Mouse (Mus musculus) CH12.LX (cell line): ENCODE measurements at regions not wholly inside any gene's neighbourhood (a gene's known extent, or its start where the extent isn't known, plus 50 kb on each side); places are given as distances from the start of the nearest gene placed in this dataset.

Experiments
- DNase-seq: peaks from one replicate; pipeline ENCODE4 v3.0.0-alpha.2; 2013; ENCODE audit errors: extremely low read depth
- H3K27ac ChIP-seq: 2 replicates; pipeline ENCODE4 v1.5.1; 2012; ENCODE audit warnings: low read depth, mild to moderate bottlenecking, control low read depth, moderate library complexity; ENCODE audit not compliant: insufficient read depth
- H3K27me3 ChIP-seq: replicated peaks from 2 replicates; pipeline ENCODE3; 2012; ENCODE audit warnings: inconsistent platforms
- H3K36me3 ChIP-seq, 2 experiments: replicated peaks in 1 of 2; 2 replicates each; pipeline versions ENCODE3 to v1.6.1; 2012; ENCODE audit warnings: inconsistent platforms in 1 of 2, low read length in 1 of 2, mild to moderate bottlenecking in 1 of 2, mixed read lengths in 1 of 2, moderate library complexity in 1 of 2; ENCODE audit not compliant: control insufficient read depth in 1 of 2, insufficient read depth in 1 of 2
- H3K4me1 ChIP-seq, 2 experiments: 2 replicates each; pipeline ENCODE4 v1.6.1; 2012; ENCODE audit warnings: inconsistent platforms in 1 of 2, moderate library complexity in 1 of 2; ENCODE audit not compliant: insufficient read depth in 2 of 2, control insufficient read depth in 1 of 2
- H3K4me2 ChIP-seq: 2 replicates; pipeline ENCODE4 v1.6.1; 2012; ENCODE audit warnings: low read depth, mild to moderate bottlenecking, control low read depth; ENCODE audit not compliant: poor library complexity, insufficient read depth, severe bottlenecking
- H3K4me3 ChIP-seq, 3 experiments: fragments of 150-350 bp in 1 of 3; sonication (generic) in 1 of 3; replicated peaks in 1 of 3; 2 replicates each; pipeline versions ENCODE3 to v1.5.1; 2011 to 2012; ENCODE audit warnings: low read depth in 2 of 3, low read length in 2 of 3, mild to moderate bottlenecking in 2 of 3, moderate library complexity in 2 of 3, control low read depth in 1 of 3, improper control_type of control experiment in 1 of 3, inconsistent platforms in 1 of 3, mixed read lengths in 1 of 3; ENCODE audit not compliant: poor library complexity in 1 of 3
- H3K79me2 ChIP-seq: replicated peaks from 2 replicates; pipeline ENCODE4 v1.6.1; 2012; ENCODE audit warnings: mild to moderate bottlenecking, moderate library complexity; ENCODE audit not compliant: control insufficient read depth, poor library complexity, insufficient read depth, severe bottlenecking; ENCODE audit errors: extremely low read depth
- H3K9ac ChIP-seq: 2 replicates; pipeline ENCODE4 v1.6.1; 2012; ENCODE audit warnings: low read depth, mild to moderate bottlenecking, control low read depth, moderate library complexity; ENCODE audit not compliant: insufficient read depth
- H3K9me3 ChIP-seq: replicated peaks from 2 replicates; pipeline ENCODE3; 2012; ENCODE audit warnings: low read length, inconsistent platforms, mixed read lengths
- BHLHE40 ChIP-seq: IDR thresholded peaks from 2 replicates; pipeline ENCODE4 v1.6.1; 2011; ENCODE audit warnings: mild to moderate bottlenecking, low read depth, low read length, improper control_type of control experiment
- CHD1 ChIP-seq: IDR thresholded peaks from 2 replicates; pipeline ENCODE4 v1.6.1; 2012; ENCODE audit warnings: low read depth, low read length, improper control_type of control experiment, inconsistent platforms
- CHD2 ChIP-seq: IDR thresholded peaks from 2 replicates; pipeline ENCODE4 v1.6.1; 2011; ENCODE audit warnings: low read length, improper control_type of control experiment
- CTCF ChIP-seq, 2 experiments: IDR thresholded peaks in 1 of 2; conservative IDR thresholded peaks in 1 of 2; 2 replicates each; pipeline ENCODE4 v1.5.1; 2011 to 2012; ENCODE audit warnings: low read depth in 2 of 2, low read length in 2 of 2, improper control_type of control experiment in 1 of 2, inconsistent platforms in 1 of 2, mild to moderate bottlenecking in 1 of 2, moderate library complexity in 1 of 2
- ELF1 ChIP-seq: IDR thresholded peaks from 2 replicates; pipeline ENCODE4 v1.6.1; 2014; ENCODE audit warnings: low read depth, mild to moderate bottlenecking, inconsistent platforms, low read length, improper control_type of control experiment
- GABPA ChIP-seq: IDR thresholded peaks from 2 replicates; pipeline ENCODE4 v1.6.1; 2012; ENCODE audit warnings: low read depth, low read length, improper control_type of control experiment, inconsistent platforms; ENCODE audit not compliant: insufficient replicate concordance
- HCFC1 ChIP-seq: IDR thresholded peaks from 2 replicates; pipeline ENCODE4 v1.6.1; 2012; ENCODE audit warnings: low read depth, mild to moderate bottlenecking, inconsistent platforms, low read length, improper control_type of control experiment
- JUN ChIP-seq: IDR thresholded peaks from 2 replicates; pipeline ENCODE4 v1.6.1; 2011; ENCODE audit warnings: low read depth, mild to moderate bottlenecking, low read length, improper control_type of control experiment, moderate library complexity; ENCODE audit not compliant: insufficient read depth
- KAT2A ChIP-seq: IDR thresholded peaks from 2 replicates; pipeline ENCODE4 v1.6.1; 2012; ENCODE audit warnings: low read length, improper control_type of control experiment, inconsistent platforms; ENCODE audit not compliant: insufficient replicate concordance
- MAFK ChIP-seq: IDR thresholded peaks from 2 replicates; pipeline ENCODE4 v1.6.1; 2011; ENCODE audit warnings: low read length, improper control_type of control experiment; ENCODE audit not compliant: insufficient replicate concordance
- MAX ChIP-seq: IDR thresholded peaks from 2 replicates; pipeline ENCODE4 v1.6.1; 2011; ENCODE audit warnings: low read length, improper control_type of control experiment
- MAZ ChIP-seq: IDR thresholded peaks from 2 replicates; pipeline ENCODE4 v1.6.1; 2012; ENCODE audit warnings: low read depth, mild to moderate bottlenecking, inconsistent platforms, low read length, improper control_type of control experiment, moderate library complexity
- MXI1 ChIP-seq: IDR thresholded peaks from 2 replicates; pipeline ENCODE4 v1.6.1; 2011; ENCODE audit warnings: mild to moderate bottlenecking, low read depth, low read length, improper control_type of control experiment
- MYC ChIP-seq: IDR thresholded peaks from 2 replicates; pipeline ENCODE4 v1.6.1; 2011; ENCODE audit warnings: low read depth, mild to moderate bottlenecking, improper control_type of control experiment, low read length
- NELFE ChIP-seq: IDR thresholded peaks from 2 replicates; pipeline ENCODE4 v1.6.1; 2011; ENCODE audit warnings: low read depth, low read length, improper control_type of control experiment
- NRF1 ChIP-seq: IDR thresholded peaks from 2 replicates; pipeline ENCODE4 v1.6.1; 2014; ENCODE audit warnings: low read depth, mild to moderate bottlenecking, inconsistent platforms, low read length, improper control_type of control experiment, moderate library complexity
- PAX5 ChIP-seq: IDR thresholded peaks from 2 replicates; pipeline ENCODE4 v1.6.1; 2012; ENCODE audit warnings: low read length, inconsistent platforms, mixed read lengths
- POLR2AphosphoS2 ChIP-seq: IDR thresholded peaks from 2 replicates; pipeline ENCODE4 v1.6.1; 2011; ENCODE audit warnings: low read depth, low read length, improper control_type of control experiment
- RAD21 ChIP-seq: IDR thresholded peaks from 2 replicates; pipeline ENCODE4 v1.6.1; 2011; ENCODE audit warnings: low read depth, mild to moderate bottlenecking, low read length, improper control_type of control experiment, moderate library complexity
- SMC3 ChIP-seq: IDR thresholded peaks from 2 replicates; pipeline ENCODE4 v1.6.1; 2011; ENCODE audit warnings: low read depth, low read length, improper control_type of control experiment
- TBP ChIP-seq: conservative IDR thresholded peaks from 2 replicates; pipeline ENCODE4 v1.6.1; 2011; ENCODE audit warnings: low read depth, low read length, improper control_type of control experiment
- UBTF ChIP-seq: IDR thresholded peaks from 2 replicates; pipeline ENCODE4 v1.6.1; 2012; ENCODE audit warnings: low read depth, mild to moderate bottlenecking, inconsistent platforms, low read length, improper control_type of control experiment, moderate library complexity
- USF1 ChIP-seq: IDR thresholded peaks from 2 replicates; pipeline ENCODE4 v1.6.1; 2014; ENCODE audit warnings: low read depth, mild to moderate bottlenecking, inconsistent platforms, low read length, improper control_type of control experiment
- USF2 ChIP-seq: conservative IDR thresholded peaks from 2 replicates; pipeline ENCODE4 v1.6.1; 2011; ENCODE audit warnings: low read depth, low read length, improper control_type of control experiment
- ZC3H11A ChIP-seq: IDR thresholded peaks from 2 replicates; pipeline ENCODE4 v1.6.1; 2012; ENCODE audit warnings: low read depth, mild to moderate bottlenecking, inconsistent platforms, low read length, improper control_type of control experiment
- ZKSCAN1 ChIP-seq: IDR thresholded peaks from 2 replicates; pipeline ENCODE4 v1.6.1; 2012; ENCODE audit warnings: low read depth, inconsistent platforms, low read length, improper control_type of control experiment, borderline replicate concordance
- ZMIZ1 ChIP-seq: IDR thresholded peaks from 2 replicates; pipeline ENCODE4 v1.6.1; 2012; ENCODE audit warnings: low read depth, mild to moderate bottlenecking, inconsistent platforms, low read length, improper control_type of control experiment
- dilution Hi-C: fragments of 300-500 bp; cut with MboI; formaldehyde crosslinking; loops from 2 replicates; pipeline ENCODE4 v1.14.3; 2020; ENCODE audit warnings: low sequenced_read_pairs; ENCODE audit not compliant: extremely low pct_unique_long_range_greater_than_20kb, extremely low pct_ligation_motif_present
- in situ Hi-C: fragments of 300-500 bp; cut with MboI; formaldehyde crosslinking; loops from 3 replicates; pipeline ENCODE4 v1.14.3; 2019; ENCODE audit warnings: low sequenced_read_pairs, low pct_ligation_motif_present, low pct_unique_long_range_greater_than_20kb, mixed read lengths

DNA sequence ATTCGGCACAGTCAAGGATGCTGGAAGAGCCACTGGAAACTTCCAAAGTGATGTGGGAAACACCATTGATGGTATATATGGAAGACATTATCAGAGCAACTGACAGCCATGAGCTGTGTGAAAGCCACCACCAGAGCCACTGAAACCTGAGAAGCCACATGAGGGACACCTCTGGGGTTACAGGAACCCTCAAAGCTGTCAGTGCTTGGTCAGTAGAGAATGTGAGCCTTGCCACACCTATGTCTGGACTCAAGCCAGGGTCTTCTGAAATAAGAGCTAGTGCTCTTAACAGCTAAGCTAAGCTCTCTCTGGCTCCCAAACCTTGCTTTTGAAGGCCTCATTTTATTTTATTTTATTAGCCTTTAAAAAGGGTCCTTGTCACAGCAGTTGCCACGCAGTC is 170.2 kb upstream of the Rapgef5 start:
- H3K9ac ChIP-seq, result no peak overlapping the region
- in situ Hi-C loops (no loop called here), dilution Hi-C loops (no loop called here)
- no peak overlapping the region for H3K4me2 ChIP-seq
- no peaks in the 10 kb centered on the region for H3K9me3 ChIP-seq
- H3K4me1 ChIP-seq, result peaks cover 0 to 8% of the 10 kb centered on the region in 2 experiments; a peak in 2 of 4 replicates
- DNase-seq, result no peak
- TF ChIP-seq PAX5, result no peak
- no peak for TF ChIP-seq CHD2
- no peak for TF ChIP-seq POLR2AphosphoS2
- TF ChIP-seq GABPA, result no peak
- no peak for TF ChIP-seq KAT2A
- no peak for TF ChIP-seq CTCF (conservative IDR thresholded peaks at IDR 0.05 in 1 of 2, IDR thresholded peaks at IDR 0.05 in 1 of 2; ENCODE audit: low read depth in 2 of 2, low read length in 2 of 2)
- TF ChIP-seq MXI1, result no peak
- TF ChIP-seq TBP, result no peak
- no peaks in the 10 kb centered on the region for H3K79me2 ChIP-seq
- no peak overlapping the region for H3K27ac ChIP-seq
- no peaks in the 10 kb centered on the region for H3K36me3 ChIP-seq
- H3K27me3 ChIP-seq, result peaks cover 3% of the 10 kb centered on the region
- H3K4me3 ChIP-seq, result no peak overlapping the region

DNA sequence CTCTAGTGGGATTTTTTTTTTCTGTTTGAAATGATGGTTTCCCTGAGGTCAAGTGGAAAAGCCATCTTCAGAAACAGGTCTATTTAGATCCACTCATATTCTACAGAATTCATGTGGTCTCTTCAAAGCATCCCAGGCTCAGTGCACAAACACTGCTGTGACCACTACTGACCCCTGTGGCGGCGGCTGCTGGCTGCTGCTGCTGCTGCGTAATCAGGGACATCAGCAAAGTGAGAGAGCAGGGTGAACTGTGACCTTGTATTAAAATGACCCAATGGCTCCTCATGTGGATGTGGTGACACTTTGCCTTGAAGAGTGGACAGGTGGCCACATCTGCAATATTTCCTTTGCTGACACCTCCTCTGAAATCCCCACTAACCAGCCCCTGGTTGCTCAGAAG is 169.1 kb upstream of the Rapgef5 start:
- in situ Hi-C loops, result no loop called here
- dilution Hi-C loops, result no loop called here

DNA sequence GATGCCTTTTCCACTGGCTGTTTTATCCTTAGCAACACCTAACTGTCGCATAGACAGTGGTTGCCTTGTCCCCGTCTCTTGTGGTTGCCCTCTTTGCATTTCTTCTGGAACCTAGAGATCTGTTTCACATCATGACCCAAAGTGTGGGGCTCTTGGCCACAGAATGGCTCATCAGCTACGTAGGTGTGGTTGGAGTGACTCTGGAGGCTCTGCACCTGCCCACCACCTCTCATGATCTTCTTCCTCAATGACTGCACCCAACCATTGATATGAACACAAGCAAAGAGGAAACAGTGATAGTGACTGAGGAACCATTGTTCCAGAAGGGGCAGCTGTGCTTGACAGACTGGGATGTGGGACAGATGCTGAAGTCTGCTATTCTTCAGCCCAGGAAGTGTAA is 167.8 kb upstream of the Rapgef5 start:
- peak; percentile 41 for DNase-seq
- TF ChIP-seq ZC3H11A, result no peak
- TF ChIP-seq CTCF (conservative IDR thresholded peaks at IDR 0.05 in 1 of 2, IDR thresholded peaks at IDR 0.05 in 1 of 2; ENCODE audit: low read depth in 2 of 2, low read length in 2 of 2), result no peak
- no peak for TF ChIP-seq HCFC1
- TF ChIP-seq NRF1, result no peak
- no peak for TF ChIP-seq MAX
- no peak for TF ChIP-seq USF1
- no peak for TF ChIP-seq ELF1
- no peak for TF ChIP-seq USF2
- TF ChIP-seq PAX5, result no peak
- TF ChIP-seq UBTF, result no peak
- no peak for TF ChIP-seq RAD21
- no peak for TF ChIP-seq CHD1
- TF ChIP-seq BHLHE40, result no peak
- no peak for TF ChIP-seq MAZ
- TF ChIP-seq JUN, result no peak
- no peak for TF ChIP-seq MXI1
- TF ChIP-seq MYC, result no peak
- no peaks in the 10 kb centered on the region for H3K36me3 ChIP-seq
- in situ Hi-C loops, result no loop called here
- dilution Hi-C loops, result no loop called here
- no peaks in the 10 kb centered on the region for H3K79me2 ChIP-seq
- H3K9me3 ChIP-seq, result no peaks in the 10 kb centered on the region
- no peak overlapping the region for H3K4me2 ChIP-seq
- H3K27ac ChIP-seq, result no peak overlapping the region
- peaks cover 3% of the 10 kb centered on the region for H3K27me3 ChIP-seq
- no peak overlapping the region for H3K4me3 ChIP-seq
- peaks cover 0 to 10% of the 10 kb centered on the region in 2 experiments; a peak in 2 of 4 replicates for H3K4me1 ChIP-seq
- no peak overlapping the region for H3K9ac ChIP-seq

More for the DNA sequence above, 169.1 kb upstream of the Rapgef5 start:
- Histone ChIP-seq H3K9me3 (no peaks in the 10 kb centered on the region), H3K9ac (no peak overlapping the region), H3K4me1 (peaks cover 0 to 8% of the 10 kb centered on the region in 2 experiments; a peak in 2 of 4 replicates), H3K4me3 (no peak overlapping the region), H3K27ac (no peak overlapping the region), H3K27me3 (peaks cover 3% of the 10 kb centered on the region), H3K4me2 (no peak overlapping the region), H3K36me3 (no peaks in the 10 kb centered on the region), H3K79me2 (no peaks in the 10 kb centered on the region)
- TF ChIP-seq MYC (no peak), ZMIZ1 (no peak), TBP (no peak), CHD2 (no peak), MXI1 (no peak), SMC3 (no peak), BHLHE40 (no peak), NRF1 (no peak), MAFK (no peak), ZKSCAN1 (no peak), NELFE (no peak)
- DNase-seq, result no peak
